Mouse (Mus musculus) ovary, postnatal 10 days (tissue): ENCODE results near the gene Gm49369.

ENCODE experiments used
- DNase-seq: peaks from one replicate; pipeline ENCODE4 v3.0.0; 2022; ENCODE audit warnings: low spot score

Gm49369 gene

GRCm38 (mm10) chr7:142394261-142395190 lies 12.1 kb upstream of the Gm49369 start:
- no peak for DNase-seq

GRCm38 (mm10) chr7:142393191-142393590 lies 10.7 kb upstream of the Gm49369 start:
- no peak for DNase-seq

- no peak for DNase-seq
These were observed 9.1 kb upstream of the Gm49369 start for GRCm38 (mm10) chr7:142391609-142392008.

DNA sequence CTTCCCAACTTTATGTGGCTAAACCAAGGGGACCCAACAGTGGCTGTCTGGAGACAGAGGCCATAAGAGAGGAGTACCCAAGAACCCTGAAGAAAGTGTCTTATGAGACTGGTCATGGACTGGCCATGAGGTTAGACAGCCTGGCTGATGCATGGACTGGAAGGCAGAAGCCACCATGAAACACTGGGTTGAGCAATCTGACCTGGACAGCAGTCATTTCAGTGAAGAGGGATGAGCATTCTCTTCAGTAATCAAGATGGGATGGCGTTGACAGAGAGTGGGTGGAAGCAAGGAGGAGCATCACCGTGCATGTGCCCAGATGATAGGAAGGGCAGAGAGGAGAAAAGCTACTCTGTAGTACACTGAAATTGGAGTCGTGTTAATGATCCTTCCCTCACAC lies 8.6 kb upstream of the Gm49369 start:
- DNase-seq, result no peak

DNA sequence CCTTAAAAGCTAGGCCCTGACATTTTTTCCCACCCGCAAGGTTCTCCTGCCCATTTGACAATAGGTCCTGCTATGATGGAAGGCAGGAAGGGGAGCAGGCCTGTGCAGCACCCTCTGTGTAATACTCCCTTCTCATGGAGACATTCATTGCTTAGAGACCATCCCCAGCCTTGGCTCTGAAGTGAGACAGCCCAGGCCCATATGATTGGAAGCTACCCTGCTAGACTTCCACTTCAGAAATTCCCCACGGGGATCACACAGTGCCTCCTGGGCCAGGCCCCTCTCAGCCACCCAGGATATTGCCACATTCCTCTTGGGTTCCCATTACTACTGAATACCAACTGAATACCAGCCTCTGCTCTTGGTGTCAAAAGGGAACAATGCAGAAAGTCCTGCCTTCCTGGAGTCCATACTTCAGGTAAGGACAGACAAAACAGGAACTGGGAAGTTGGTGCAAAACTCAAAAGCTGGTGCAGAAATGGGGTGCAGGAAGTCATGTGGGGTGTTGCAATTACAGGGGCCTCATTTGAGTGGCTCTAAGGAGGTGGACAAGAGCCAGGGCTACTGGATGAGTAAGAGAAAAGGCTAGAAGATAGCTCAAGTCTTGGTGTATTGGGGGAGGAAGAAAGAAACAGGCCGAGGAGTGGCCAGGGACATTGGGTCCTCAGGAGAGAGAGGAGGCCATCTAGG lies 7.6 kb upstream of the Gm49369 start:
- no peak for DNase-seq

DNA sequence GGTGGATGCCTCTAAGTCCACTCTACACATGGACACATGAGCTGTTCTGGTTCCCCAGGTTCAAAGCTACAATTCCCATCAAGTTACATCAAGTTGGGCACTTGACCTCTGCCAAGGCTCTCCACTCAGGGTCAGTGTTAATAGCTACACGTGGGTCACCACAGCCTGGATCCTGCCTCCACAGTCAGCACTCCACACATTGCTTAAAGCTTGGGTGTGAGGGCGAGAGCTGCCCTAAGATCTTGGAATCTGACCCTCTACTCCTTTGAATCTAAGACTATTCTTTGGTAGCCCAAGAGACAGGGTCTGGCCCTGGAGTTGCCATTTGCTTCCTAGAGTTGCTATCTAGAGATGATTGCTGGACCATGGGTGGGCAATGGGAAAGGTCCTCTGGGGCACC lies 6.3 kb upstream of the Gm49369 start:
- DNase-seq, result no peak

DNA sequence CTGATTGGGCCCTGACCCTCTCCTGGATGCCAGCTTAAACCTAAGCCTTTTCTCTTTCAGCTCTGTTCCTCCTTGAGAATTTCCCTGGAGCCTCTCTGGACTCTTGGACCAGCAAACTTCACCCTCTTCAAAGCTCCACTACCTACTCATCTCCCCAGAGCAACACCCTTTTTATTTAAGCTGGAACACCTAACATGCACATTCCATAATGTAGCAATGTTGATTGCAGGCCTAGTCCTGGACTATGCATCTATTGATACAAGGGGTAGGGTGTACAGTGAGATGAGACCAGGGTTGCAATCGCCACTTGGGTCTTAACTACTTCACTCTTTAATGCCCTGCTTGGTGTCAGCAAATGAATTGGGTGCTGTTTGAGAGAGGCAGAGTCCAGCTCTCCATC lies 5.7 kb upstream of the Gm49369 start:
- DNase-seq, result no peak

GRCm38 (mm10) chr7:142387419-142388148 lies 5.1 kb upstream of the Gm49369 start, which contains the start of gene Ctsd:
Gene Ctsd, minus strand, starts transcription at chr7:142388038.
- DNase-seq, result peak; percentile 82

DNA sequence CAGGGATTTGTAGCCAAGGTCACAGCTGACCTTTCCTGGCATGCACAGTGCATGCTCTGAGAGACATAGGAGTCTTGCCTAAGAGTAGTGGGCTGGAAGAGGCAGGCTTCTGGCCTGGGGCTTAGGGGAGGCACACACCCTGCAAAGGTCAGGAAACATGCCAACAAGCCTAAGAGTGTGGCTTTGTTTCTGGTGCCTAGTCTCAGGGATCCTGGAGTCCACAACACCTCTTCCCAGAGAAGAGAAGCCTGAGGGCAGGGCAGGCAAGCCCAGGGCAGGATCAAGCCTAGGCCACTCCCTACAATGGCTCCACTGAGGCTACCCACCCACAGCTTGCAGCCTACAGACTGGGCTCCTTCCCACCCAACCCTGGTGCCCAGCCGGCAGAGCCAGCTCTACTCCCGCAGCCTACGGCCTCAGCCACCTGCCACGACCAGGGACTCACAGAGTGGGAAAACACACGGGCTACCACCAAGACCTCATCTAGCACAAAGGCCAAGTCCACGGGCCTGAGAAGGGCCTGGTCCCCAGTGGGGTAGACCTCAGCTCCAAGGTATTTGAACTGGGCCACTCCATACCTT lies 4.2 kb upstream of the Gm49369 start:
- DNase-seq, result no peak

DNA sequence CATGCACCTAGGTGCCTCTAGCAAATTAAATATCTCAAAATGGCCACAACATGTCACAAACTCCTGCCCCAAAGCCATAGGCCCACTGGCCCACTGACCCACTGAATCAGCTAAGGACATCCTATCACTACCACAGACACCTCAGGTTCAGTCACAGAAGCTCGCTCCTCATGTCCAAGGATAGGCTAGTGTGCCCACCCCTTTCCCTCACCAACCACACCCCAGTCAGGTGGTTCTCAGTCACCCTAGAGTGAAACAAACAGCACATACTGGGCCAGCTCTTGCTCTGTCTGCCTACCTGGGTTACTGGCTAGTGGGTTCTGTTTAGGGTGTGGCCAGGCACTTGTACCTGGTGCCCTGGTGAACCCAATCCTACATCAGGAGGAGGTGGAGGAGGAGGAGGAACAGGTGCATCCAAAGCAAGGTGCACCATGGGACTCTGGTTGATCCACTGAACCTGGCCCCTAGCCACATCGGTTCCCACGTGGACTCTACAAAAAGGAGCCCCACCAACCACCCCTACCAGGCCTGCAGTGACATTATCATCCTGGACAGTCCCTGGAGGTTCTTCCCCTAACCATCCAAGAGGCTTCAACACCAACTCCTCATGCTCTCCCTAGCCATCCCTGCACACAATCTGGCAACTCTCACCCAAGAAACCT lies 3.4 kb upstream of the Gm49369 start:
- no peak for DNase-seq

- DNase-seq, result no peak
These were observed 1.8 kb upstream of the Gm49369 start for GRCm38 (mm10) chr7:142384306-142384705.

DNA sequence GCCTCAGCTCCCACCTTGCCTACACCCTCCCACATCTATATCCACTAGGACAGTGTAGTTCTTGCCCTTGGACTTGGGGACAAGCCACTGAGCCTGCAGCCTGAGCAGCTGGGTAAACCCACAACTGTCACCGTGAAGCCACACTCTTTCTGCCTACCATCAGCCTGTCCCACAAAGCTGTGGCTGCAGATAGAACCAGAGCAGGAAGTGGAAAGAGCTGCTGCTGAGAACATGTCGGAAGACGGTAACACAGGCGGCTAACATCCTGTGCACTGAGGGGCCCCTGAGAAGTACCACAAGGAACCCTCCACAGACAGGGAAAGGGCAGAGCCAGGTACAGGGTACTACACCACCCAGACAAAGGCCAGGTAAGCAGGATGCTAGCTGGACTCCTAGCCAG lies 1.3 kb downstream of the Gm49369 start:
- DNase-seq, result no peak

DNA sequence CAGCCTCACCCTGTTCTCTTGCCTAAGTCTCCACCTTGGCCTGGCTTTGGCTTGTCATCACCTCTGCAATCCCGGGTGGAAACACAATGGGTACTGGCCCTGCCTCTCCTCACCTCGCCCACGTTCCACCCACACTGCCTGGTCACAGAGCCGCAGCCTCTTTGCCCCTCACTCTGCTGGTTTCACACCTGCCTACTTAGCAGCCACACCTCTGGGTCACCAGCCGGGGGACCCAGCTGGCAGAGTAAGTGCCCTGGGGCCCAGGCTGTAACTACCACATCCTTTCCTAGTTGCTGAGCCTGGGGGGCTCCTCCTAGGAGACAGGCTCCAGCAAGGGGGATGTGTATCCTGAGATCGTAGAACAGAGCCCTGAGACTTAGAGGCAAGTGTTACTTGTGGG lies 3.3 kb downstream of the Gm49369 start:
- no peak for DNase-seq

DNA sequence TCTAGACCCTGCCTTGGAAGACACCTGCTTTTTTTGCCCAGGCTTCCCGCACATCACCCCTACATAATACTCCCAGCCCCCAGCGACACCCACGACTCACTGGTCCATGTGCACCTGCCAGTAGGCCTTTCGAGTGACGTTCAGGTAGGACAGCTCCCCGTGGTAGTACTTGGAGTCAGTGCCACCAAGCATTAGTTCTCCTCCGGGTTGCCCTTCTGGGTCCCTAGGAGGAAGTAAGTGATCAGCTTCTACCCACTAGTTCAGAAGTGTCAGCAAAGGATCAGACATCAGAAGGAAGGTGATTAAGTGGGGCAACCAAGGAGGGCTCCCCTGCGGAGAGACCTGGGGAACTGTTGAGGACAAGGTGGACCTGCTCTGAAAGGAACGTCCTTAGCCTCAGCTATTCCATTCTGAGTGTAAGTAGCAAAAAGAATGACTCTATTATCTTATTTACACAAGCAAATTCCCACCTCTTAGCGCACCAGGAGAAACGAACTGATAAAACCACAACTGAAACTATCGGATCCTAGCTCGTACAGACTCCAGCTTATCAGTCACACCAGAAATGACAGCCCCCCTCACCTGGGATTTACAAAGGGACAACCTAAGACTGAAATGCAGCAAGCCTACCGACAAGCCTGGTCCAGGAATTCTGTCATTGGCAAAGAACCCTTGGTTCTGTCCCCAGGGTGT lies 5.1 kb downstream of the Gm49369 start:
- DNase-seq, result no peak

GRCm38 (mm10) chr7:142376096-142376495 lies 6.4 kb downstream of the Gm49369 start:
- no peak for DNase-seq

GRCm38 (mm10) chr7:142375261-142375724 lies 7.2 kb downstream of the Gm49369 start:
- DNase-seq, result no peak

DNA sequence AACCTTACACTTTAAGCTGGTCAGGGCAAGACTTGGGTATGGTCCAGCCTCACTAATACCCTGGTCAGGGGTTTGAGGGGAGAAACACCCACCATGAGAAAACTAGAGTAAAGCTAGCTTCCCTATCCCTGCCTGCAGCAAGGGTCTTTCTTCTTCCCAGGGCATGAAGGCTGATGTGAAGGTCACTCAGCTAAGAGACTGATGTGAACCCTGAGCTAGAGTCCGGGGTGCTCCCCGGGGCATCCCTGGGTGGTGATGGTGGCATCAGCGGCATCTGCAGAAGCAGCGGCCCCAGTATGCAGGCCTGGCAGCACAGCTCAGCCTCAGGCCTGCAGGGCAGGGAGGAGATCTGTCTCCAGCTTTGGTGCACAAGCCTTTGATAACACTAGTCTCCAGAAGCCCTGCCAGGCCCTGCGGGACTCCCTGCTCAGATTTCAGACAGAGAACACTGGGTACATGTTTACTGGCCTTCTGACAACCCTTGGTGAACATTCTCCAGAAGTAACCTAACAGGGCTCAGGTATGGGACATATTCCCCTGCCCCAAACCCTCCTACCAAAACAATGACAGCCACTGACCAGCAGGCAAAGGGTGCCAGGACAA lies 8.0 kb downstream of the Gm49369 start:
- no peak for DNase-seq

DNA sequence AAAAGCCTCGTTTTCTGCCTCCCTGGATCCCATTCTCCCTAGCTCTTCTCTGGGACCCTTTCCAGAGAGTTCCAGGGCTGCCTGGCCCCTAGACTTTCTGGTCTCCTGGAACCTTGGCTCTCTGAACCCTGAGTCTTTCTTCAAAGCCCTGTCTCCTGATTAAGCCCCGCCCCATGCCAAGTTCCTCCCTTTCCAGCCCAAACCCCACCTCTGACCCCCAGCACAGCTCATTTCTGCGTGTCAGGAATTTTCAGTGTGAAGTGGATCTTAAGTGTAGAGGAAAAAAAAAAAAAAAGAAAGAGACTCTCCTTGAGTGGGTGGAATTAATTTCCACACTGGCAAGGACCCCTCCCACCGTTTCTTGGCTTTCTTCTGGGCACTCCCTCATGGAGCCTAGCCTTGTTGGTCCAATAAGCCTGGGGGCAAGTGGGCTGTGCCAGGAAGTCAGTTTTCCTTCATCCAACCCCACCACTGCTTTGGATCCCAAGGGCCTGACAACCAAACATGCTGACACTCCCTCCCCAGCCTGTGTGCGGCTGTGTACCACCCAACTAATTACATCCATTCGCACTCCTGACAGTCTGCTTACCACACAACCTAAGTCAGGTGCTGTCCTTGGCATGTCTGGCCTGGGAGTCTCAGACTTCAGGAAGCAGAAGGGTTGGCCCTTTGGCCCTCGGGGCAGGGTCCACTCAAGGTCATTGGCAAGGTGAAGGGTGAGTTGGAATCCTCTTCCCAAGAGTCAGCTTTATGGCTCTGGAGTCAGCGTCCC lies 8.6 kb downstream of the Gm49369 start, which contains the start of gene Ifitm10:
TSS of gene Ifitm10 (minus strand) at position 113 of the 772 bp plus-strand sequence.
- DNase-seq, result no peak

- no peak for DNase-seq
These were observed 9.4 kb downstream of the Gm49369 start for GRCm38 (mm10) chr7:142373039-142373438.
